Mouse (Mus musculus) embryonic facial prominence, embryonic 15.5 days (tissue): ENCODE data around the gene Cbx6. TPM values are rescaled to one million over a fixed set of nuclear protein-coding genes. Genes with fewer than 3 reads are reported as not detected.

Experiments used
- ATAC-seq: fragments of 200-750 bp; cut with Nextera tagmentation; 2 replicates; pipeline ENCODE4 v1.8.0; 2017; ENCODE audit warnings: low read depth, moderate TSS enrichment; ENCODE audit not compliant: insufficient number of reproducible peaks, low FRiP score, low TSS enrichment
- H3K27ac ChIP-seq: fragments of 300-500 bp; sonication (generic); replicated peaks from 2 replicates; pipeline ENCODE4 v1.5.1; 2015; ENCODE audit warnings: mild to moderate bottlenecking, inconsistent platforms
- H3K27me3 ChIP-seq: fragments of 300-500 bp; sonication (generic); 2 replicates; pipeline ENCODE4 v1.6.1; 2015; ENCODE audit warnings: inconsistent platforms
- H3K36me3 ChIP-seq: fragments of 300-500 bp; sonication (generic); 2 replicates; pipeline ENCODE4 v1.6.1; 2015; ENCODE audit warnings: mild to moderate bottlenecking, inconsistent platforms
- H3K4me1 ChIP-seq: fragments of 300-500 bp; sonication (generic); 2 replicates; pipeline ENCODE4 v1.6.1; 2015; ENCODE audit warnings: inconsistent platforms
- H3K4me2 ChIP-seq: fragments of 300-500 bp; sonication (generic); replicated peaks from 2 replicates; pipeline ENCODE4 v1.6.1; 2015; ENCODE audit warnings: mild to moderate bottlenecking, inconsistent platforms
- H3K4me3 ChIP-seq: fragments of 300-500 bp; sonication (generic); replicated peaks from 2 replicates; pipeline ENCODE4 v1.5.1; 2015; ENCODE audit warnings: mild to moderate bottlenecking, inconsistent platforms
- H3K9ac ChIP-seq: fragments of 300-500 bp; sonication (generic); 2 replicates; pipeline ENCODE4 v1.6.1; 2015; ENCODE audit warnings: inconsistent platforms
- H3K9me3 ChIP-seq: fragments of 300-500 bp; sonication (generic); replicated peaks from 2 replicates; pipeline ENCODE4 v1.6.1; 2016; ENCODE audit warnings: inconsistent platforms
- WGBS: fragments of 180-500 bp; shearing (Covaris S2); methylation state at CpG from one replicate; pipeline ENCODE4 v1.1.7; 2015; 5-methylcytosine and 5-hydroxymethylcytosine counted together
- polyA plus RNA-seq: library from polyadenylated mRNA; unstranded; fragments of >200 nt; fragmentation: Nextera tagmentation; extraction: Ambion mirVana; gene quantifications from 2 replicates; pipeline ENCODE4 v1.2.1, GENCODE M21; 2015

Gene Cbx6
- polyA plus RNA-seq, 1 experiment from 2014 or later = 90.7 TPM

DNA sequence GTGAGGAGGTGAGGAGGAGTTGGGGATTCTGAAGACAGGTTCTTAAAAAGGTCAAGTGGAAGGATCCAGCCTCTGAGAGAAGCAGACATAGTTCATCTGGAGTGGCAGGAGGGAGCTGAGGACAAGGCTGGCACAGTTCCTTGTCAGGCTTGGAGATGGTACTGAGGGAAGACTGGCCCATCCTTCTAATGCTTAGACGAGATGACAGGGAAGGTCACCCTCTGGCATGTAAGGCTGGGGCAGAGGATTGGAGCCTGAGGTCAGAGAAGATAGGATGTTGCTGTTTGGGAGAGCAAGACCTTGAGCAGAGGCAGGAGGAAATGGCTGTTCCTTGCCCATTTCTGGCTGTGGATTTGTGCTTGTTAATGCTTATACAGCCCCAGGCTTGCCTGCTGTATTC lies 49.4 kb downstream of the Cbx6 start:
- H3K27ac ChIP-seq = no peak overlapping the region
- H3K4me1 ChIP-seq = no peaks in the 10 kb centered on the region
- 48% methylated on average over 1 of the region's 1 CpGs for WGBS
- 0 out of 2 replicates have a peak, but pooled peaks cover 3% of the 10 kb centered on the region for H3K27me3 ChIP-seq
- H3K9ac ChIP-seq = no peak overlapping the region
- H3K4me3 ChIP-seq = no peak overlapping the region
- H3K36me3 ChIP-seq = no peaks in the 10 kb centered on the region
- ATAC-seq = no peak
- no peak overlapping the region for H3K4me2 ChIP-seq
- H3K9me3 ChIP-seq = no peaks in the 10 kb centered on the region

DNA sequence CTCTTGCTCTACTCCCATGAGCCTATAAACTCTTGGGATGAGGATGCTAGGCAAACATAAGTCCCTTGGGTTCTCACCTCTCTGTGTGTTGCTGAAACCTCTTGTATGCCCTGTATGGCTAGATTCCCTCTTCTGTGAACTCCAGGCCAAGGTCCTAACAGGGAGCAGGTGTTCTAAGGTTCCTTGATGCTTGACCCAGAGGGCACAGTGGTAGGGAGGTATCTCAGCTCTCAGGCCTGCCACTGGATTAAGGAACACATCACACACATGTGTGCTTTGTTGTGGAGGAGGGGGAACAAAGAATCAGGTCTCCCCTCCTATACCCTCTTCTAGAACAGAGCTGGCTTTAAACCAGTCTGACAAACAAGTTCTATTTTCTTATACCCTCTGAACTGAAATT lies 56.7 kb downstream of the Cbx6 start, which contains the start of gene Dnal4:
Gene Dnal4 (minus strand): TSS at position 101 of the 400 bp plus-strand sequence.
- Histone ChIP-seq H3K4me3 (no peak within 1 kb of the TSS), H3K9me3 (no peaks in the 10 kb centered on the region), H3K9ac (no peak within 1 kb of the TSS), H3K27me3 (0 out of 2 replicates have a peak, but pooled peaks cover 3% of the 10 kb centered on the region), H3K27ac (no peak within 1 kb of the TSS), H3K36me3 (no peaks in the 10 kb centered on the region), H3K4me2 (no peak within 1 kb of the TSS), H3K4me1 (peaks cover 15% of the 10 kb centered on the region)
- no peak for ATAC-seq

DNA sequence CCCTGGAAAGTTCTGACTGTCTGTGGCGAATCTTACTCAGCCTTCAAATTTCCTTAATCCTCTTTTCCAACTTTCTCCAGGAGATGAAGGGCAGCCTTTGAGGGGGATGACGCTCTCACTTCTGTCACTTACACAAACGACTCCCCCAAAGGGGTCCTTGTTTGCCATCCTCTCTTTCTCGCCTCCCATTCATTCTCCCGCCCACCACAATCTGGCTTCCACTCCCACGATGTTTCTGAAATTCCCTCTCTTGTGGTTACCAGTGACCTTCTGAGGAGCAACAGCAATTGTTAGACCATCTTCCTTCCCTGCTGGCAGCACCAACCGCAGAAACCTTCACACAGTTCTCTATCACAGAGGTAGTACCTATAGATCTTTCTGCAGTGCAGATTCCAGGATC lies 58.8 kb downstream of the Cbx6 start:
- no peak for ATAC-seq

DNA sequence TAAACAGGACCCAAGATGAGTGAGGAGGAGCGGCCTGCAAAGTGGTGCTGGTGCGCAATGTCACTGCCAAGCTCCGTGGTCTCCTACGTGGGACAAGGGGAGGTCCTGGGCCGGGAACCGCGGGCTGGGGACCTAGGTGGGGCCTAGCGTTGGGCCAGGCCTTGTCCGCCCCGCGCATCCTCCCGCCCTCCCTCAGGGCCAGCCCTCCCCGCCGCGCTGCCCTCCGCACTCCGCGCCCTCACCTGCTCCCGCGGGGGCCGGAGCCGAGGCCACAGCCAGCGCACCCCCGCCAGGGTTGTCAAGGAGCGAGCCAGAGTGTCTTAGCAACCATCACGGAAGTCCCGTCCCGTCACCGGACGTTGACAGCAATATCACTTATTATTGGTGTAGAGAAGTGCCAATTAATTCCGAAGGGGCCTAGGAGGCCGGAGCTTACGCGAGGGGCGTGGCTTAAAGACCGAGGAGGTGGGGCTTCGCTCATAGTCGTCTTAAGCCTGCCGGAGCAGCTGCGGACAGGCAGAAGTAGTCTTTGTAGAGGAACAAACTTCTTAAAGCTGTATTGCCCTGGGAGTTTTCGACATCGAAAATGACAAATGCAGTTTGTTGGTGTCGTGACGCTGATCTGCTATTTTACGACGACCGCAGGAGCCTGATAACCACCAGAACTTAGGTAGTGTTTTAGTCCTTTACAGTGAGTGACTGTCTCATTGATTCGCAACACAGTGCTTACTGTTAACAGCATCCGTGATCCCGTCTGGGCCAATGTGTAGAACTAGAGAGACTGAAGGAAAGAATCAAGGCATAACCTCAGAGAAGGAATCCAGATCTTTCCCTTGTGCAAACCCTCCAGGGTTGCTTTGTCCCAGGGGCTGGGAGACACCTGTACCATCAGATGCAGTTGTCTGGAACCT lies 60.1 kb downstream of the Cbx6 start:
- H3K4me3 ChIP-seq = peak overlapping the region; percentile 94
- peak; percentile 98 for ATAC-seq
- no peaks in the 10 kb centered on the region for H3K9me3 ChIP-seq
- no peaks in the 10 kb centered on the region for H3K36me3 ChIP-seq
- WGBS = under 1% methylated on average over 48 of the region's 50 CpGs
- H3K27ac ChIP-seq = peak overlapping the region; percentile 85
- peaks cover 22% of the 10 kb centered on the region for H3K4me1 ChIP-seq
- H3K27me3 ChIP-seq = no peaks in the 10 kb centered on the region
- H3K9ac ChIP-seq = peak overlapping the region; percentile 69
- H3K4me2 ChIP-seq = peak overlapping the region; percentile 66

More for the DNA sequence above, 58.8 kb downstream of the Cbx6 start:
- WGBS = 62% methylated on average over 7 of the region's 7 CpGs
- H3K4me3 ChIP-seq = no peak overlapping the region
- peaks cover 19% of the 10 kb centered on the region for H3K4me1 ChIP-seq
- no peak overlapping the region for H3K4me2 ChIP-seq
- H3K9me3 ChIP-seq = no peaks in the 10 kb centered on the region
- H3K27me3 ChIP-seq = no peaks in the 10 kb centered on the region
- H3K36me3 ChIP-seq = no peaks in the 10 kb centered on the region
- no peak overlapping the region for H3K27ac ChIP-seq
- H3K9ac ChIP-seq = no peak overlapping the region

Other genes with a start within 250 kb of the Cbx6 start
- 2.2 and 2.5 TPM in 2 replicates for gene Dmc1, start 229.6 kb downstream of the Cbx6 start, polyA plus RNA-seq
- 1.8 and 1.9 TPM in 2 replicates for gene Fam227a, start 175.7 kb downstream of the Cbx6 start, polyA plus RNA-seq
- gene Cby1, start 175.5 kb downstream of the Cbx6 start, polyA plus RNA-seq = 67.3 and 78.6 TPM in 2 replicates
- gene Tomm22, start 163.8 kb downstream of the Cbx6 start, polyA plus RNA-seq = 207 and 210 TPM in 2 replicates
- gene Josd1, start 146.8 kb downstream of the Cbx6 start, polyA plus RNA-seq = 27.0 and 28.0 TPM in 2 replicates
- 36.4 and 39.1 TPM in 2 replicates for gene Gtpbp1, start 143.8 kb downstream of the Cbx6 start, polyA plus RNA-seq
- gene Sun2, start 92.2 kb downstream of the Cbx6 start, polyA plus RNA-seq = 6.4 and 7.7 TPM in 2 replicates
- gene Dnal4, start 56.8 kb downstream of the Cbx6 start, polyA plus RNA-seq = 73.3 and 77.6 TPM in 2 replicates
- gene Nptxr, start 29.9 kb downstream of the Cbx6 start, polyA plus RNA-seq = 8.4 and 9.0 TPM in 2 replicates
- 0.91 TPM in 1 of 2 replicates, not detected in the other for gene Npcd, start 451 bp downstream of the Cbx6 start, polyA plus RNA-seq
- gene Apobec3, start 57.0 kb upstream of the Cbx6 start, polyA plus RNA-seq = 16.7 and 19.2 TPM in 2 replicates
- gene Cbx7, start 136.4 kb upstream of the Cbx6 start, polyA plus RNA-seq = 3.1 and 4.6 TPM in 2 replicates
- gene Pdgfb, start 180.3 kb upstream of the Cbx6 start, polyA plus RNA-seq = 5.2 and 5.7 TPM in 2 replicates